Mouse (Mus musculus): ENCODE measurements around the gene Nos3.
"Not testable (repeated sequence)": the region's sequence is repeated elsewhere in the genome, so short reads cannot be mapped to it uniquely, and the experiment has no call there.

Gene Nos3

DNA sequence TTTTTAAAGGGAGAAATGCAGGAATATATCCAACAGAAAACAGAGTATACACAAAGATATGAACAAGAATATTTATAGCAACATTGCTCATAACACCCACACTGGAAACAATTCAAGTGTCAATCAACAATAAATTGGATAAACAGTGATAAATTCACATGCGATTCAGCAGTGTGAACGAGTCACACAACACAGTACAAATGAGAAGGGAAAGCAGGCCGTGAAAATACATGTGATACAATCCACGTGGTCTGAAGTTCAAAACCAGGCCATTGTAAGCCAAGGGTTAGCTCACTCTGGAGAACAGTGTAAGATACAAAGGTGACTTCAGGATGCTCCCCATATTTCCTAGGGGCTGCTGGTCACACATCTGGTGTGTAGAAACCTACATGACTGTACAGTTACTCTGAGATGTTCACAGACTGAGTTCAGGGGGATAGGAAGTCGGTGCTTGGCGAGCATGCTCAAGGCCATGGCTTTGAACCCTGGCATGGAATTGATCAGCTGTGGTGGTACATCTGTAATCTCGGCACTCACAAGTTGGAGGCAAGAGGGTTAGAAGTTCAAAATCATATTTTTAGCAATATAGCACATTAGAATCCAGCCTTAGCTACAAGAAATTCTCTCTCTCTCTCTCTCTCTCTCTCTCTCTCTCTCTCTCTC is 10.2 kb downstream of the Nos3 start:
- CTCF ChIA-PET: no interaction called here

DNA sequence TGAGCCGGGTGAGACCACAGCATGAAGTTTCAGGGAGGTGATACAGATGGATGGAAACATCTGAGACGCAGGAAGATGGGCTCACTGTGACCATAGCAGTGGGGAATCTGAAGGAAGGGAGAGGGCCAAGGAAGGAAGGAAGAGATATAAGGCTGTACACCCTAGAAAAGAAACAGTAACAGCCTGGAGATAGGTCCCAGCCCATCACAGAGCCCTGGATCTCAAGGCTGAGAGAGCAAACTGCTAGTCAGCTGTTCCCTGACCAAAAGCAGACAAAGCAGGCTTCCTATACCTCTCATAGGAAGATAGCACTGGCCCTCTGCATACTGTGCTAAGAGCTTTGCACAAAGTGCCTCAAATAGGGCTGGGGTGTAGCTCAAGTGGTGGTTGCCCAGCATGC is 14.1 kb downstream of the Nos3 start:
- CTCF ChIA-PET: no interaction called here

DNA sequence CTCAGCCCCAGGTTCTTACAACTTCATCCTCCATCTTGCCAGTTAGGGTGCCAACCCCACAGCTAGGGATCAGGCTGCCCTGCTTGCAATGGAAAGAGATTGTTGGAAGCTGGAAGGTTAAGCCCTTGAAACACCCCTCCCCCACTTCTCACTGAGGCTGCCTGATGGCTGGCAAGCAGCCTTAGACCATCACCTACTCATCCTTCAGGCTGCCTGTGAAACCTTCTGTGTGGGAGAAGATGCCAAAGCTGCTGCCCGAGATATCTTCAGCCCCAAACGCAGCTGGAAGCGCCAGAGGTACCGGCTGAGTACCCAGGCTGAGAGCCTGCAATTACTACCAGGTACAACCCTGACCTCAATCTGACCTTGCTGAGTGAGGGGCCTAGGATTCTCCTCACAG is 14.9 kb downstream of the Nos3 start:
- CTCF ChIA-PET: no interaction called here

DNA sequence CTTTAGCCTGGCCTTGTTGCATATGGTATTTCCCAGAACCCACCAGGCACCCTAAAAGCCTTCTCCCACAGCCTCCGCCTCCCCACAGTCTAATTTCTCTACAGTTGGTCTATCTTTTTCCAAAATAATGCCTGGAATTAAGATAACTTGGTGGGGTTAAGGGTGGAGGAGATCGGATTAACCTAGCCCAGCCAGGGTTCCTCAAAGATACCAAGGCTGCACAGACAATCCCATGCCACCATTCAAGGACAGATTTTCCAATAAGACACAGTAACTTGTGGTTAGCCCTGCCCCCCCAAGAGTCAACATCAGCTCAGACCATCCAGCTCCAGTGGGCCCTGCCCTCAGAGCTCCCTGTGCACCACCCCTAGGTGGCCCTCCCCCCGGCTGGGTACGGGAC is 15.9 kb downstream of the Nos3 start:
- CTCF ChIA-PET: no interaction called here

DNA sequence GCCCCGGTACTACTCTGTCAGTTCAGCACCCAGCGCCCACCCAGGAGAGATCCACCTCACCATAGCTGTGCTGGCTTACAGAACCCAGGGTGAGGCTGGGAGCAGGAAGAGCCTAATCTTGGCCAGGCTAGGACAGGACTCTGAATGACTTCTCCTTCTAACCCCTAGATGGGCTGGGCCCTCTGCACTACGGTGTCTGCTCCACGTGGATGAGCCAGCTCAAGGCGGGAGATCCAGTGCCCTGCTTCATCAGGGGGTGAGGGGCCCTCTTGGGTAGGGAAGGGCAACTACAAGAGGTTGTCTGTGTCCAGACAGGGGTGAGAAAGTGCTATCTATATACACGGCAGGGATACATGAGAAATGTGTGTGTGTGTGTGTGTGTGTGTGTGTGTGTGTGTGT is 16.9 kb downstream of the Nos3 start:
- CTCF ChIA-PET: no interaction called here

DNA sequence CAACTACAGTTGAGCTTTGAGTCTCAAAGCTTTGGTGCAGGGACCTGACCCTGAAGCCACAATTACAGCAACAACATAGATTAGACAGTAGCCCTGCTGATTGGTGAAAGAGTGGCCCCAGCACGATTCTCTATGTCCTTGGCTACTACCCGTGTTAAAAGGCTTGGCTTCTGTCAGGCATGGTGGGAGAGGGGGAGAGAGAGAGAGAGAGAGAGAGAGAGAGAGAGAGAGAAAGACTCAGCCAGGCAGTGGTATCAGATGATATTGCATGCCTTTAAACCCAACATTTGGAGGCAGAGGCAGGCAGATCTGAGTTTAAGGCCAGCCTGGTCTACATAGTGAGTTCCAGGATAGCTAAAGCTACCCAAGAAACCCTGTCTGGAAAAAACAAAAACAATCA is 17.4 kb downstream of the Nos3 start:
- CTCF ChIA-PET: no interaction called here

DNA sequence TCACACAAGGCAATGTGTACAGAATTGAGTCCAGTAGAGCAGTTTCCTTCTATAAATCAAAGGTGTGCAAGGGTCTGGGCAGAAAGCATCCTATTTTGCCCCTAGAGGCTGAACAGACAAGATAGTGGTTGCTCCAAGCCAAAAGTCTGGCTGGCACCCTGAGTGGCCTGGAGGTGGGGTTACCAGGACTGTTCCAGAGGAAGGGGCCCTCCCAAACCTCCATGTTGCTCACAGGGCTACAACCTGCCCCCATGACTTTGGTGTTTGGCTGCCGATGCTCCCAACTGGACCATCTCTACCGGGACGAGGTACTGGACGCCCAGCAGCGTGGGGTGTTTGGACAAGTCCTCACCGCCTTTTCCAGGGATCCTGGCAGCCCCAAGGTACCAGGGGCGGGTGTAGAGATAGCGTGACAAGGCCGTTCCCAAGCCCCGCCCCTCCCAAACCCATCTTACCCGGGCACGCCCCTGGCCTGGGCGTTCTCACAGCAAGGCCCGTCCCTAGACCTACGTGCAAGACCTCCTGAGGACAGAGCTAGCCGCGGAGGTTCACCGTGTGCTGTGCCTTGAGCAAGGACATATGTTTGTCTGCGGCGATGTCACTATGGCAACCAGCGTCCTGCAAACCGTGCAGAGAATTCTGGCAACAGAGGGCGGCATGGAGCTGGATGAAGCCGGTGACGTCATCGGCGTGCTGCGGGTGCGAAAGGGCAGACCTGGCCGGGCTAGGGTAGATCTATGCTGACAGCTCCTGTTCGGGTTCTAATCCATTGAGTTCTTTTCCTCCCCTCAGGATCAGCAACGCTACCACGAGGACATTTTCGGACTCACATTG is 18.6 kb downstream of the Nos3 start:
- CTCF ChIA-PET: interaction anchor here (1.2 kb wide), 1 partner anchor 9 kb away, joined by 5 read pairs; the partner anchor contains the start of gene Atg9b

DNA sequence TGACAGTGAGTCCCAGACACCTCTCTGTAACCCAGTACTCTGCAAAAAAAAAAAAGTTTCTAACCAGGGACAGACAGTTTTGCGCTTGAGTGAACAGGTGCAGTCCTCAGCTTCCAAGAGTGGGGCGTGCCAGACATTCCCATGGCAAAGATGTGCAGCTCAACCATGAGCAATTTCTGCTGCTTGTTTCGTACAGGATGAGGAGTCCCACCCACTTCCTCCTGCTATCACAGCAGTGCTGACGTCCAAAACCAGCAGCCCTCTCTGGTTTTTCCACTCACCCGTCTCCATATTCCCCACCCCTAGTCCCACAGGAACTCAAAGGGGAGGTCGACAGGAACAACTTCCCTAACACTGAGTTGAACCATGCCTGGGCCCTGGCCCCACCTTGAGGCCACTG is 19.8 kb downstream of the Nos3 start:
- CTCF ChIA-PET: interaction anchor here (1.1 kb wide), 1 partner anchor 9 kb away, joined by 3 read pairs; no protein-coding TSS in a partner anchor

DNA sequence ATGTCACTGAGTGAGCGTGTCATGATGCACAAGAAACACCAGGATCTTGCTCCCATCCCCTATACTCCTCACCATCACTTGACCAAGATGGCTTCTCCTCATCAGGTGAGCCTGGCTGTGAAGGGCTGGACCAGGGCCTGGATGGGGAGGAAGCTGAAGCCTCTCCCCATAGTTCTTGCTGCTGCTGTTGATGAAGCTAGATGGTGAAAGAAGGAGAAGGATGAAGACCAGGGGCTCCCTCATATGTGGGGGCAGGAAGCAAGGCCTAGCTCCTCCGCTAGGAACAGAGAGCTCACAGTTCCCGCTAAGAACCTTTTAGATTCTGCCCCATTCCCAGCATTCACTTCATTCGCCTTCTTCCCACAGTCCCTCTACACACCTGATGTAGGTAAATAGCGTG is 20.8 kb downstream of the Nos3 start:
- CTCF ChIA-PET: interaction anchor here (1.1 kb wide), 1 partner anchor 8 kb away, joined by 3 read pairs; no protein-coding TSS in a partner anchor

DNA sequence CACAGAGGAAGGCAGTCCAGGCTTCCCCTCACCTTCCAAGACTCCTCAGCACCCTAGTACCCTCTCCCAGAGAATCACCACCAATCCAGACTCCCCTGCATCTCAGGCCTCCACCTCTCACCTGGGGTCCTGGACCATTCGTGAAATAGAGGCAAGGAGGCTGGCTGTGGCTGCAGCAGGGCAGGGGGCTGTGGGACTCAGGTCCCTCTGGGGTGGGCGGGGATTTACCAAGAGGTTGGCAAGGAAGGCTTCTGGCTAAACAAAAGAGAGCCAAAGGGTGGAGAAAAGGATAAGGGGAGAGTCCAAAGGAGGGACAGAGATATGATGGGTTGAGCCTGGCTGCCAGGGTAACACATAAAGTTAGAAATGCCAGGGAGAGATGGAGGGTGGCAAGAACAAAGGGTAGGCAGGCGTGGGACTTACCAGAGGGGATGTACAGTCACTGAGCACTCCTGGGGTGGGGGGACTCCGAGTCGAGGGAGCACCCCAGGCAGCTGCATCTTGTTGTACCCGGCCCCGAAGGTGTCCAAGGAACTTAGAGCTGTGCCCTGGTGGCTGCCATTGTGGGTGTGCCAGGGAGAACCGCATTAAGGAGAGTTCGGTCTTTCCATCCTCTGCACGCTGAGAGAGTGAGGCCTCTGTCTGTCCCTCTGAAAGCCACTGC is 21.4 kb downstream of the Nos3 start:
- CTCF ChIA-PET: interaction anchor here (0.6 kb wide), 1 partner anchor 11 kb away, joined by 4 read pairs; no protein-coding TSS in a partner anchor

DNA sequence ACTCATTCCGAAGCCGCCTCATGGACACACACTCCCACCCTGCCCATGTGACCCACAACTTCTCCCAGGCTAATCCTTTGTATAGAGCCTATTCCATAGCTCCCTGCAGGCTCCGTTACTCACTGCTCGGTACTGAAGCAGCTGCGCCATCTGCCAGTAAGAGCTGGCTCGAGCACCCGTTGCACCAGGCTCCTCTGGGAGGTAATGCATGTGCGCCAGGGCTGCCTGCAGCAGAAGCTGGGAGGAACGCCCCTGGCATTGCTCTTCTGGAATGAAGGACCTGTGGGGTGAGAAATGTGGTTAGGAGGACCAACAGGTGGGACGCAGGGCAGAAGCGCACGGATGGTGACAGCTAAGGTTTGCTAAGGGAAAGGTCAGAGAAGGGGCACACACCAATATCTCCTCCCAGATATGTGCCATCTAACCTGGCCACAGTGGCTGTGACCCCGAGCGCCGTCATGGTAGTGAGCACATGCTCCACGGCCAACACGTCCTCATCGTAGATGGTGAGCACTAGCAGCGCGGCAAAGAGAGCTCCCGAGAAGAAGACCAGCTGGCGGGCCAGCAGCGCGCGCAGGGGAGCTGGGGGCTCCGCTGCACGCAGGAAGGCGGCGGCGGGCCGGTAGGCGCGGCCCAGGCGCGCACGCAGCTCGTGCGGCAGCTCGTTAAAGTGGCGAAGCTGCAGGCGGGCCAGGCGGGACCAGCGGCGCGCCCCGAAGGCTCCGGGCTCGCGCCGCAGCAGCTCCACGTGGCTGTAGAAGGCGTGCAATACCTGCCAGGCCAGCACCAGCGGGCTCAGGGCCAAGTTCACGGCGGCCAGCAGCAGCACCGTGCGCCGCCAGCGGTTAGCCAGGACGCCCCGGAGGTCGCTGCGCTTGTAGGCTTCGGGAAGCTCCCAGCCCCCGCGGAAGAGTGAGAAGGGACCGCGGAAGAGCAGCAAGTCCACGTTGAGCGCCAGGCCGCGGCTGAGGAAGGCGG is 22.9 kb downstream of the Nos3 start:
- CTCF ChIA-PET: no interaction called here

DNA sequence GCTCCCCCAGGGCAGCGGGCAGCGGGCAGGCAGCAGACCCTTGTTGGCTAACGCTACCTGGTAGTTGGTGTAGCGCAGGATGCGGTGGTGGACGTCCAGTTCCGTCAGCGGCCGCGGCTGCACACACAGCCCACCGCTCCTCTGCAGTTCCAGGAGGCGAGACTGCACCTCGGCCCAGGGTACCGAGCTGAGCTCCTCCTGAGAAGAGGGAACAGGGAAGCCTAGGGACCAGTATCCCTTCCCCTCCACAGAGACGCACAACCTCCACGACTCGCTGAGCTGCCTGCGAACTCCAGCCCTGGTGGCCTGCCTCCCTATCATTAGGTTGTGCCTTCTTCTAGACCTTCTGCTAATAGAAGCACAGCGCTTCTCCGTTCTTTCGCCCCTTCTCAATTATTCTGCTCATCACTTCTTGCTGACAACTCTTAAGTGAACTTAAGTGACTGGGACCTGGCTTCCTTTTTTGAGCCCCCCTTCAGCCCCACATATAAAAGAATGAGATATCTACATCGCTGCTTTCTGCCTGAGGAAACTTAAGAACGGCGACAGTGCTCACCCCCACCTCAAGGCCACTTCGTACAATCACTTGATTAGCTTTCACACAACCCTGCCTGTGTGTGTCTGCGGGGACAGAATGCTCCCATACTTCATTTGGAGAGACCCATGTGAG is 23.8 kb downstream of the Nos3 start:
- CTCF ChIA-PET: interaction anchor here (0.7 kb wide), 2 partner anchors 700 to 1371 kb away, joined by 4 to 10 read pairs; no protein-coding TSS in a partner anchor

DNA sequence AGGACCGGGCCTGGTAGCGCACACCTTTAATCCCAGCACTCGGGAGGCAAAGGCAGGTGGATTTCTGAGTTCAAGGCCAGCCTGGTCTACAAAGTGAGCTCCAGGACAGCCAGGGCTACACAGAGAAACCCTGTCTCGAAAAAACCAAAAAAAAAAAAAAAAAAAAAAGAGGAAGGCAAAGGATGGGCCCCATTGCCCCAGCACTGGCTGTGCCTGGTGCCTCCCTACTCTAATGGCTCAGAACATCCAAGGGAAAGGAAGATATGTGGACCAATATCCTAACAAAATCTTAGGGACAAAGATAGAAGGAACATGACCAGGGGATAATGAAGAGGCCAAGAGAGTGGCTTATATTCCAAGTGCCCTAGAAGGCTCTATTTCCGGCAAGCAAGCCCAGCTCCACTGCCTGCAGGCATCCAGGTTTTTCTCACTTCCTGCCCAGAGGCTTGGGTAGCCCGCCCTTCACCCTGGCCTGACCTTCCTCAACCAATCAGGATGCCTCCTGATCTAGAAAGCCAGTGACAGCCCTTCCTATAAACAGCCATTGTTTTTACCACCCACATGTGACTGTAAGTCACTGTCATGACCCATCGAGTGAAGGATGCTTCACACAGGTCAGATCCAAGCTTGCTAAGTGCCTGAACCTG is 24.5 kb downstream of the Nos3 start:
- CTCF ChIA-PET: interaction anchor here (0.7 kb wide), 2 partner anchors 701 to 1370 kb away, joined by 4 to 10 read pairs; no protein-coding TSS in a partner anchor

DNA sequence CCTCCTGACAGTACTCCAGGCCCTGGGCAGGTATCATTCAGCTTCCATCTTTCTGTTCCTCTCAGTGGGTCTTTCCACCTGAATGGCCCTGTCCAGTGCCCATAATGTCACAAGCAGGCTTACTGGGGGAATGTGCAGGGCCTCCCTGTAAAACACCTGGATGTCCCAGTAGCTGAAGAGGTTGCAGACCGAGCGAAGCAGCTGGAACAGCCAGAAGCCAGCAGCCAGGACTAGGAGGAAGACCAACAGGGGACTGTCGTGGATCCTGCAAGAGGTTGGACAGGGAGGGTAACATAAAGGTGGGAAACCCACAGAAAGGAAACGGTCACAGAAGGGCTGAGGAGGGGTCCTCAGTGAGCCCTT is 25.0 kb downstream of the Nos3 start:
- CTCF ChIA-PET: no interaction called here

DNA sequence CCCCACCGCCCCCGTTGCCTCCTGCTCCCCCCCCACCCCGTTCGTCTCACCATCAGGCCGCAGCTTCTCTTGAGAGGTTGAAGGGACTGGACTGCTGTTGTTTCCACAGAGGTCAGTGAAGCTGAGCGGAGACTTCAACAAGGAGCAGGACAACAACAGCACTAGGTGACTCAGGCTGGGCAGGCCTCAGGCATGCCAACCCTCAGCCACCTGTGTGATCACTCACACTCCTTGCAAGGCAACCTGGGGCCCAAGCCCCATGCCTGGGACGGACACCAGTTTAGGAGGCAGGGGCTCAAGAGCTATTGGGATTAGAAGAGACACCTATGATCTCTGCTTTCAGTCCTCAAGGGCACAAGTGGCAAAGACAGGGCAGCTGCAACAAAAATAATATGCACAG is 27.3 kb downstream of the Nos3 start, which contains the start of gene Atg9b:
TSS of gene Atg9b (minus strand) at position 280 of the 400 bp plus-strand sequence.
- CTCF ChIA-PET: interaction anchor here (1.6 kb wide), 1 partner anchor 8 kb away, joined by 5 read pairs; no protein-coding TSS in a partner anchor

DNA sequence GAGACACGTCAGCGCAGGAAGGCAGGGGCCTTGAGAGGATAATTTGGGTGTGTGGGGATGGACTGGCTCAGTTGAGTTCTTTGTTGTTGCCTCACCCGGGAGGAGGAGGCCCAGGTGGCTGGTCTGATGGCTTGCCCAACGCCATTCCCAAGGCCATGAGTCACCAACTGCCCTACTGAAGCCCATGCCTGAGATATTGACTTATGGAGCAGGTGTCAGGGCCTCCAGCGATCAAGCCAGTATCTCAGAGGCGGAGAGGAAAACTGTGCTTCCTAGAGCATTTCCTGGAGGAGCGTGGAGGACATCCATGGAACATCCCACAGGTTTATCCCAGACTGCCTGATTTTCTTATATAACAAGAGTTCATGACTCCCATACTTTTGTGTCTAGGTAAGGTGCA is 28.1 kb downstream of the Nos3 start:
- CTCF ChIA-PET: interaction anchor here (0.6 to 1.6 kb wide), 2 partner anchors 8 to 9 kb away, joined by 3 to 5 read pairs; no protein-coding TSS in a partner anchor

DNA sequence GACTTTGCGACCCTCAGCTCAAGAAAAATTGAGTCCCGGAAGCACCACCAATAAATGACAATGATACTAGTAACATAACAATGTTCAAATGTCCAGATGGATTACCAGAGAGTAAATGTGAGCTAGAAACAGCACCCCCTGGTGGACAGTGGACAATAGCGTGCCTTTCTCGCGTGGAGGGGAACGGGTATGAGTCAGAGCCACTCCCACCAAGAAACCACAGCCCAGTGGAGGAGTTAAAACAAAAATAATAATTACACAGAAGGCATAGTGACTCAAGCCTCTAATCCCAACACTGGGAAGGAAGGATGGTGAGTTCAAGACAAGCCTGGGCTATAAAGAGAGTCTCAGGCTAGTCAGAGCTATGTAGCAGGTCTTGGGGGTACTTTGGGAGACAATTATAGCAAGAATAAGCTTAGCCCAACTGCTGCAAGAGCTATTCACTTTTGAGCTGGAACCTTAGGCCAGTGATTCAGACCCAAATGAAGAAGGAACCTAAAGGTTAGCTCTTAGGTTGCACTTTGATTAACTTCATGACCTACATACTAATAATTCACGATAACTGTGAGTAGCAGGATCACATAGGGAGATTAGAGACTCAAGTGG is 28.9 kb downstream of the Nos3 start, which contains the start of gene Abcb8:
TSS of gene Abcb8 (plus strand) at position 272 of the 606 bp plus-strand sequence.
- CTCF ChIA-PET: interaction anchor here (0.6 kb wide), 1 partner anchor 9 kb away, joined by 3 read pairs; no protein-coding TSS in a partner anchor

DNA sequence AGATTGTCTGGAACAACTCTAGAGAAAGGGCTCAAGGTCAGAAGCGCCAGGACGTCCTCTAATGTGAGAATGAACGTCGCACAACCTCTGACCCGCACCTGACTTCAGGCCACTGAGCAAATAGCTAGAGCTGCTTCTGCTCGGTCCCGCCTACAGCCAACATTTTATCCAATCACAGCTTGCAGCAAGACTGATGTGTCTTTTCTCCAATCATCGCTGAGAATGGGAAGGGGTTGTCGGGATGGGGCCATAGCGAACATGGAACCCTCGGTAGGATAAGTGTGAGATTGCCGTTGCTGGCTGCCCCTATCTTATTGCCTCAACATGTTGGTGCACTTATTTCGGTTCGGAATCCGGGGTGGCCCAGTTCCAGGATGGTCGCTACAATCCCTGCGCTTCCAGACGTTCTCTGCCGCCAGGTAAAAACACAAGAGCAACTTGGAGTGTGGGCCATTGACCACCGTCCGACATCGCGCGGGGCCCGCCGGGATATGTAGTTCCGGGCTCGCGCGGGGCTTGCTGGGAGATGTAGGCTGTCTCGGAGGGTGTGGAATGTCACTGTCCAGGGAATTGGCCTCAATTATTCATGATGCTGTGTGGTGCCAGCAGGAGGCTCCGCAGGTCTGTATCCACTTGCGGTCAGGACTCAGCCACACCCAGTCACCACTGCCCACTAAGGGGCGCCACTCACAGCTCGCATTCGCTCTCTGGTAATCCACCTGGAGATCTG is 29.7 kb downstream of the Nos3 start:
- CTCF ChIA-PET: interaction anchor here (0.6 kb wide), 1 partner anchor 28 kb away, joined by 3 read pairs; no protein-coding TSS in a partner anchor

DNA sequence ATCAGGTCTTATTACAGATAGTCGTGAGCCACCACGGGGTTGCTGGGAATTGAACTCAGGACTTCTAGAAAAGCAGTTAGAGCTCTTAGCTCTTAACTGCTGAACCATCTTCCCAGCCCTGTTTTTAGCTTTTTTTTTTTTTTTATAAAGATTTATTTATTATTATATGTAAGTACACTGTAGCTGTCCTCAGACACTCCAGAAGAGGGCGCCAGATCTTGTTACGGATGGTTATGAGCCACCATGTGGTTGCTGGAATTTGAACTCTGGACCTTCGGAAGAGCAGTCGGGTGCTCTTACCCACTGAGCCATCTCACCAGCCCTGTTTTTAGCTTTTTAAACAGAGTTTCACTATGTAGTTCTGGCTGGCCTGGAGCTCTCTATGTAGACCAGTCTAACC is 31.6 kb downstream of the Nos3 start:
- CTCF ChIA-PET: not testable (repeated sequence)
